Mouse (Mus musculus): ENCODE measurements around the gene Exog. TPM values are rescaled to one million over a fixed set of nuclear protein-coding genes. Genes with fewer than 3 reads are reported as not detected.

The Exog gene
- total RNA-seq, 2 experiments from 2014 or later, result 1.7 to 4.5 TPM

- no peak for ATAC-seq (replicated peaks; ENCODE audit: low FRiP score, poor library complexity, severe bottlenecking)
These were observed 11.2 kb downstream of the Exog start for GRCm38 (mm10) chr9:119455967-119456366.

DNA sequence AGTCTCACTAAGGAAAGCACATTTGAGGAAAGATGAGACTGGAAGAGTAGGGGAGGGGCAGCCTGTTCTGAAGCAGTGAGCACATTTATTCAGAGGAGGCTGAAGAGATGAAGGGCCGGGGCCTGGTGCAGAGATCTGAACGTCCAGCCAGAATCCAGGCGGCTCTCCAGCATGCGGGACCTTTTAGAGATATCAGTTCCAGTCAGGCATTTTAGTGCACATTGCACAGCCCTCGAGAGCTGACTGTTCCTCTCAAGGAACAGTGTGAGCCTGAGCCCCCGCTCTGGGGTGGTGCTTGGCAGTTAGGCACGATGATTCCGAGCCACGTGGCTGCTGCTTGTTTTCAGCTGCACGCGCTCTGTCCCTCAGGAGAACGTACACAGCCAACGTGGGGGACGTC lies 12.4 kb downstream of the Exog start:
- no peak for ATAC-seq (replicated peaks; ENCODE audit: low FRiP score, poor library complexity, severe bottlenecking)

GRCm38 (mm10) chr9:119460410-119460809 lies 15.7 kb downstream of the Exog start:
- peak; percentile 82 for ATAC-seq (replicated peaks; ENCODE audit: low FRiP score, poor library complexity, severe bottlenecking)

DNA sequence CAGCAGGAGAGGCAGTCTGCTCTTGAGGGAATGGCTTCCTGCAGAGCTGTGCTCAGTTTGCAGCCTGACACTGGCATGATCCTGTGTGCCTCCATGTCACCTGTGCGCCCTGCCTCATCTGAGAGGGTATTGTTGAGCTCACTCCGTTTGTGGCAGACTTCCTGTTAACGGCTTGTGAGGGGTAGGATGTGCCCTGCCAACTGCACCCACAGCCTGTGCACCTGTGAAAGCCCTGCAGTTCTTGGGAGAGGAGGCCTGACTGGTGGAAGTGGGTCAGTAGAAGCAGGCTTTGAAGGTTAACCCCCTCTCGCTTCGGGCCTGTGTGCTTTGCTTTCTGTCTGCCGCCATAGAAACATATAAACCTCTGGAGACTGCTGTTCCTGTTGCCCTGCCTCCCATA lies 20.3 kb downstream of the Exog start:
- no peak for ATAC-seq (replicated peaks; ENCODE audit: low FRiP score, poor library complexity, severe bottlenecking)

GRCm38 (mm10) chr9:119465595-119465994 lies 20.9 kb downstream of the Exog start:
- ATAC-seq (replicated peaks; ENCODE audit: low FRiP score, poor library complexity, severe bottlenecking), result peak; percentile 36; the same call in 1 of the 2 replicates

DNA sequence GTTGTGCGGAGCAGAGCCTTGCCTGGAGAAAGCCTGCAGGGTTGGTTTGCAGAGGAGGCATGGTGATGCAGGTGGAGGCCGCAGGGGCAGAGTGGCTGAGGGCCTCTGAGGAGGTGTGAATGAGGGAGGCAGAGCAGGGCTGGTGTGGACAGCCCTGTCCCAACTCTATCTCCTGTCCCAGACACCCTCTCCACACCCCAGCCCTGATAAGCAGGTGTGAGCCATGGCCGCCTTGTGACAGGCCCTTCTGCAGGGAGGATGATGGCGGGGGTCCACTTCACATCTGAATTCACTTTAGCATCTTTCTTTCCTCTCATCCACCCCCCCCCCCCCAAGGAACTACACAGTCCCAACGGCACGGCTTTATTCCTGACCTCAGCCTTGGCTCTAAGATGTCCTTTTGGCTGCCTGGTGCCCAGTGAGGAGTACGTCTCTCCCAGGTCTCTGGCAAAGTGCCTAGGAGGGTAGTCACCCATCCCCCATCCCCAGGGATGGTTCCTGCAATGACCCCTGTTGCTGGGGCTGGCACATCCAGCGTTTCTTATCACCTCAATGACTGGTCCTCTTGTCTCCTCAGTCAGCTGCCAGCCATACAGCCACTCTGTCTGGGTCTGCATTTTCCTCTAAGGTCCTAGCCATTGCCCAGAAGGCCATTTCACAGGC lies 25.1 kb downstream of the Exog start:
- ATAC-seq (replicated peaks; ENCODE audit: low FRiP score, poor library complexity, severe bottlenecking), result peak; percentile 92

- no peak for ATAC-seq (replicated peaks; ENCODE audit: low FRiP score, poor library complexity, severe bottlenecking)
These were observed 27.7 kb downstream of the Exog start for GRCm38 (mm10) chr9:119472412-119472918.

- ATAC-seq (replicated peaks; ENCODE audit: low FRiP score, poor library complexity, severe bottlenecking), result no peak
These were observed 28.3 kb downstream of the Exog start for GRCm38 (mm10) chr9:119473011-119473410.

GRCm38 (mm10) chr9:119473608-119474164 lies 28.9 kb downstream of the Exog start:
- ATAC-seq (replicated peaks; ENCODE audit: low FRiP score, poor library complexity, severe bottlenecking), result no peak

- no peak for ATAC-seq (replicated peaks; ENCODE audit: low FRiP score, poor library complexity, severe bottlenecking)
These were observed 30.2 kb downstream of the Exog start for GRCm38 (mm10) chr9:119474717-119475611.

DNA sequence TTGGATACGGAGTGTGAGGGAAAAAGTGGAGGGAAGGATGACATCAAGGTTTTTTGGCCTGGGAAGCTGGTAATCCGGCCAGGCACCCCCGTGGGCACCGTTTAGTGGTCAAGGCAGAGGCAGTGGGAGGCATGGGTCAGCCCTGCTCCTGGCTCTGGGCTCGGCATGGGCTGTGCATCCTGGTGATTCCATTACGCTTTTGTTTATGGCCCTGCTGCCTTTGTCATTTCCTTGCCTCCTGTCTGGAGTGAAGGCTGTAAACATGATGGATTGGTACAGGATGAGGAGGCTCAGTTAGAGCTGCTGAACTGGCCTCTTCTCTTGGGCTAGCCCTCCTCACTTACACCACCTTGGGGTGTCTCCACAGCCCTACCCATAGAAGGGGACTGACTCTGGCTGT lies 33.0 kb downstream of the Exog start:
- no peak for ATAC-seq (replicated peaks; ENCODE audit: low FRiP score, poor library complexity, severe bottlenecking)

GRCm38 (mm10) chr9:119478345-119478744 lies 33.6 kb downstream of the Exog start:
- no peak for ATAC-seq (replicated peaks; ENCODE audit: low FRiP score, poor library complexity, severe bottlenecking)

GRCm38 (mm10) chr9:119479297-119479696 lies 34.6 kb downstream of the Exog start:
- no peak for ATAC-seq (replicated peaks; ENCODE audit: low FRiP score, poor library complexity, severe bottlenecking)

GRCm38 (mm10) chr9:119481612-119482011 lies 36.9 kb downstream of the Exog start:
- ATAC-seq (replicated peaks; ENCODE audit: low FRiP score, poor library complexity, severe bottlenecking), result no peak

GRCm38 (mm10) chr9:119483554-119484353 lies 39.0 kb downstream of the Exog start:
- no peak for ATAC-seq (replicated peaks; ENCODE audit: low FRiP score, poor library complexity, severe bottlenecking)

DNA sequence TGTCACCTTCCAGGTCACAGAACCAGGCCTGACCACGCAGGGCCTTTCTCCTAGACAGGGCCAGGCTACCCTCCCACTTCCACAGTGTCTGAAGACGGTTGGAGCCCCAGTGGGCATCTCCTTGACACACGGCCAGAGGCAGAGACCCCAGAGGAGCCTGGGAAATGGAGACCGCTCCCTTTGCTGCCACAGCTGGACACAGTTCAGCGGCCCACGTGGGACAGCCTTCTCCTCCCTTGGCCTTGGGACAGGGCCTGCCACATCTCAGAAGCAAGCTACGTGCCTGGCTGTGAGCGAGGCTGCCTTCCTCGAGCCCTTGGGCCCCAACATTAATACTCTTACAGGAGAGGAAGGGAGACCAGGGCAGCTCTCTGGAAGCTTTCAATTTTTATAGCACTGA lies 39.7 kb downstream of the Exog start:
- ATAC-seq (replicated peaks; ENCODE audit: low FRiP score, poor library complexity, severe bottlenecking), result no peak

DNA sequence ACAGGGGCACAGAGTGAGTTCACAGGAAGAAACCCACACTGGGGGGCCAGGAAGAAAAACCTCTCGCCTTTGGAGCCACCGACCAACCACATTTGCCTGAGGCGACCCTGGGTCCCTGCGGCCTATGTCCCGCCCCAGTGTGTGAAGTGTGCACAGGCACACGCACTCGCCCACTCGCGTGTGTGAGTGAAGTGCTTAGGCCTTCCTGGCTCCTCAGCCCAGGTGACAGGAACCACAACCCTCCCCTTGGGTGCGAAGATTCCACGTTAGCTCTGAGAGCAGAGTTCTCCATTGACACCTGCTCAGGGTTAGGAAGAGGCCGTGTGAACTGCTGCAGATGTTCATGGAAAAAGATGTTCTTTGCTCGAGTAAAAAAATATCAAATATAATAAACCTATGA lies 40.1 kb downstream of the Exog start:
- ATAC-seq (replicated peaks; ENCODE audit: low FRiP score, poor library complexity, severe bottlenecking), result no peak

DNA sequence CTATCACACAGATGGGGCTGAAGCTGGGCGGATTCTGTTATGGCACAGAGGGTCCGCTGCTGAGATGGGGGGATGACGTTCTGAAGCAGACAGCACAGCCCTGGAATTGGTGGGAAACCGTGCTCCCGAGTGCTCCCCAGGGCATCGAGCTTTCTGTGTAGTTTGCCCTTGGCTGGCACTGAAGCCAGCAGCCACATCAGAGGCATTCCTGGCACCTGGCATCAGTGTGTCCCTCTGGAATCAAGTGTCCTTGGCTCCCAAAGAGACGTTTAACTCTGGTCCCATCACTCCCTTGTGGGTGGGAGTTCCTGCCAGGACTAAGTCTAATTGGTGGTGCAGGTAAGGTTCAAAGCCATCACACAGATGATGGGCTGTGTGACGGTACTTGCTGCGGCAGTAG lies 51.6 kb downstream of the Exog start:
- no peak for ATAC-seq (replicated peaks; ENCODE audit: low FRiP score, poor library complexity, severe bottlenecking)

- no peak for ATAC-seq (replicated peaks; ENCODE audit: low FRiP score, poor library complexity, severe bottlenecking)
These were observed 52.2 kb downstream of the Exog start for GRCm38 (mm10) chr9:119496960-119497359.

Measured in erythroid progenitor cell, adult 5-6 weeks (primary cell).